Mouse (Mus musculus): ENCODE results near the gene Arl4d. TPM values are rescaled to one million over a fixed set of nuclear protein-coding genes. Genes with fewer than 3 reads are reported as not detected.
"Not testable (repeated sequence)": the region's sequence is repeated elsewhere in the genome, so short reads cannot be mapped to it uniquely, and the experiment has no call there.

Arl4d gene
- 3.3 and 5.1 TPM in 2 replicates for polyA plus RNA-seq (2016; fragmentation: Nextera tagmentation; extraction: Ambion mirVana)

- Histone ChIP-seq H3K9me3 (no peaks in the 10 kb centered on the region), H3K27ac (replicated peaks) (peak within 1 kb of the TSS; percentile 83), H3K27me3 (replicated peaks; ENCODE audit: low read depth, poor library complexity, severe bottlenecking) (peaks cover 13% of the 10 kb centered on the region), H3K36me3 (replicated peaks) (no peaks in the 10 kb centered on the region), H3K4me3 (peak within 1 kb of the TSS; percentile 71), H3K4me1 (peaks cover 45% of the 10 kb centered on the region)
- peak; percentile 94 for DNase-seq (ENCODE audit: low spot score)
- 9% methylated on average over 34 of the region's 34 CpGs for WGBS
These were observed at the start of gene Arl4d for GRCm38 (mm10) chr11:101664825-101665635. Gene Arl4d, plus strand, starts transcription at chr11:101665541.

GRCm38 (mm10) chr11:101616104-101616503 is 49.2 kb upstream of the Arl4d start:
- 89% methylated on average over 8 of the region's 8 CpGs for WGBS
- Histone ChIP-seq H3K27ac (replicated peaks) (no peak overlapping the region), H3K36me3 (replicated peaks) (no peaks in the 10 kb centered on the region), H3K9me3 (no peaks in the 10 kb centered on the region), H3K27me3 (replicated peaks; ENCODE audit: low read depth, poor library complexity, severe bottlenecking) (no peaks in the 10 kb centered on the region), H3K4me3 (no peak overlapping the region), H3K4me1 (peaks cover 21% of the 10 kb centered on the region)
- DNase-seq (ENCODE audit: low spot score), result no peak

GRCm38 (mm10) chr11:101616948-101617767 is 48.2 kb upstream of the Arl4d start:
- DNase-seq (ENCODE audit: low spot score), result peak; percentile 40
- peak overlapping the region; percentile 86 for H3K27ac ChIP-seq (replicated peaks)
- H3K27me3 ChIP-seq (replicated peaks; ENCODE audit: low read depth, poor library complexity, severe bottlenecking), result no peaks in the 10 kb centered on the region
- H3K4me1 ChIP-seq, result peaks cover 21% of the 10 kb centered on the region
- H3K9me3 ChIP-seq, result no peaks in the 10 kb centered on the region
- H3K36me3 ChIP-seq (replicated peaks), result no peaks in the 10 kb centered on the region
- peak overlapping the region; percentile 43 for H3K4me3 ChIP-seq
- 17% methylated on average over 18 of the region's 18 CpGs for WGBS

GRCm38 (mm10) chr11:101617849-101618248 is 47.5 kb upstream of the Arl4d start:
- Histone ChIP-seq H3K9me3 (no peaks in the 10 kb centered on the region), H3K4me1 (peaks cover 21% of the 10 kb centered on the region), H3K27ac (replicated peaks) (peak overlapping the region; percentile 86), H3K4me3 (peak overlapping the region; percentile 43), H3K27me3 (replicated peaks; ENCODE audit: low read depth, poor library complexity, severe bottlenecking) (no peaks in the 10 kb centered on the region), H3K36me3 (replicated peaks) (no peaks in the 10 kb centered on the region)
- 5% methylated on average over 8 of the region's 8 CpGs for WGBS
- peak; percentile 86 for DNase-seq (ENCODE audit: low spot score)

GRCm38 (mm10) chr11:101618596-101618995 is 46.7 kb upstream of the Arl4d start:
- Histone ChIP-seq H3K36me3 (replicated peaks) (no peaks in the 10 kb centered on the region), H3K4me3 (no peak overlapping the region), H3K27me3 (replicated peaks; ENCODE audit: low read depth, poor library complexity, severe bottlenecking) (no peaks in the 10 kb centered on the region), H3K27ac (replicated peaks) (peak overlapping the region; percentile 86), H3K9me3 (no peaks in the 10 kb centered on the region), H3K4me1 (peaks cover 21% of the 10 kb centered on the region)
- WGBS, result 71% methylated on average over 3 of the region's 3 CpGs
- no peak for DNase-seq (ENCODE audit: low spot score)

GRCm38 (mm10) chr11:101620022-101620655 is 45.2 kb upstream of the Arl4d start:
- H3K4me1 ChIP-seq, result peaks cover 21% of the 10 kb centered on the region
- H3K27me3 ChIP-seq (replicated peaks; ENCODE audit: low read depth, poor library complexity, severe bottlenecking); H3K36me3 ChIP-seq (replicated peaks); H3K4me3 ChIP-seq; H3K27ac ChIP-seq (replicated peaks); H3K9me3 ChIP-seq; DNase-seq (ENCODE audit: low spot score): not testable (repeated sequence)
- 90% methylated on average over 11 of the region's 11 CpGs for WGBS

GRCm38 (mm10) chr11:101626649-101626994 is 38.7 kb upstream of the Arl4d start:
- H3K36me3 ChIP-seq (replicated peaks), result no peaks in the 10 kb centered on the region
- H3K27ac ChIP-seq (replicated peaks), result peak overlapping the region; percentile 97
- H3K27me3 ChIP-seq (replicated peaks; ENCODE audit: low read depth, poor library complexity, severe bottlenecking), result no peaks in the 10 kb centered on the region
- H3K4me1 ChIP-seq, result peaks cover 20% of the 10 kb centered on the region
- 7% methylated on average over 8 of the region's 8 CpGs for WGBS
- no peak for DNase-seq (ENCODE audit: low spot score)
- H3K4me3 ChIP-seq, result peak overlapping the region; percentile 57
- H3K9me3 ChIP-seq, result no peaks in the 10 kb centered on the region

- Histone ChIP-seq H3K9me3 (no peaks in the 10 kb centered on the region), H3K36me3 (replicated peaks) (no peaks in the 10 kb centered on the region), H3K4me1 (peaks cover 20% of the 10 kb centered on the region), H3K27ac (replicated peaks) (peak within 1 kb of the TSS; percentile 97), H3K27me3 (replicated peaks; ENCODE audit: low read depth, poor library complexity, severe bottlenecking) (no peaks in the 10 kb centered on the region), H3K4me3 (peak within 1 kb of the TSS; percentile 63)
- DNase-seq (ENCODE audit: low spot score), result peak; percentile 91
- WGBS, result under 1% methylated on average over 34 of the region's 34 CpGs
These were observed 38.1 kb upstream of the Arl4d start, which contains the start of gene Rdm1 for GRCm38 (mm10) chr11:101626995-101627856. Gene Rdm1, plus strand, starts transcription at chr11:101627195.

GRCm38 (mm10) chr11:101627857-101628559 is 37.3 kb upstream of the Arl4d start:
- no peaks in the 10 kb centered on the region for H3K27me3 ChIP-seq (replicated peaks; ENCODE audit: low read depth, poor library complexity, severe bottlenecking)
- peak overlapping the region; percentile 97 for H3K27ac ChIP-seq (replicated peaks)
- peaks cover 20% of the 10 kb centered on the region for H3K4me1 ChIP-seq
- WGBS, result under 1% methylated on average over 33 of the region's 33 CpGs
- no peaks in the 10 kb centered on the region for H3K9me3 ChIP-seq
- no peaks in the 10 kb centered on the region for H3K36me3 ChIP-seq (replicated peaks)
- peak overlapping the region; percentile 63 for H3K4me3 ChIP-seq
- DNase-seq (ENCODE audit: low spot score), result peak; percentile 92

GRCm38 (mm10) chr11:101628733-101629417 is 36.5 kb upstream of the Arl4d start:
- Histone ChIP-seq H3K27ac (replicated peaks) (peak overlapping the region; percentile 97; the same call in 1 of the 2 replicates), H3K4me3 (peak overlapping the region; percentile 63), H3K4me1 (peaks cover 20% of the 10 kb centered on the region)
- not testable (repeated sequence) for H3K9me3 ChIP-seq; H3K36me3 ChIP-seq (replicated peaks); DNase-seq (ENCODE audit: low spot score); H3K27me3 ChIP-seq (replicated peaks; ENCODE audit: low read depth, poor library complexity, severe bottlenecking)
- WGBS, result 71% methylated on average over 4 of the region's 5 CpGs

- no peak for DNase-seq (ENCODE audit: low spot score)
- H3K27ac ChIP-seq (replicated peaks), result no peak overlapping the region
These were observed 29.7 kb upstream of the Arl4d start for GRCm38 (mm10) chr11:101635660-101636059.

More at GRCm38 (mm10) chr11:101635660-101636059, 29.7 kb upstream of the Arl4d start:
- no peaks in the 10 kb centered on the region for H3K9me3 ChIP-seq
- peaks cover 18% of the 10 kb centered on the region for H3K36me3 ChIP-seq (replicated peaks)
- H3K4me1 ChIP-seq, result peaks cover 6% of the 10 kb centered on the region
- H3K27me3 ChIP-seq (replicated peaks; ENCODE audit: low read depth, poor library complexity, severe bottlenecking), result no peaks in the 10 kb centered on the region
- 72% methylated on average over 10 of the region's 10 CpGs for WGBS
- H3K4me3 ChIP-seq, result no peak overlapping the region

All from embryonic facial prominence, embryonic 10.5 days (tissue).